Mouse (Mus musculus) small intestine, adult 2 months (tissue): ENCODE measurements around the gene Fbxl7.

Source experiments
- CTCF ChIP-seq: fragments of 200-500 bp; IDR thresholded peaks from 2 replicates; pipeline ENCODE4 v1.5.1; 2012; ENCODE audit warnings: low read depth, mild to moderate bottlenecking, control low read depth, inconsistent platforms, low read length, moderate library complexity, mixed read lengths; ENCODE audit not compliant: insufficient replicate concordance, insufficient read length; ENCODE audit errors: extremely low read depth
- POLR2A ChIP-seq: fragments of 200-500 bp; IDR thresholded peaks from 2 replicates; pipeline ENCODE4 v1.6.1; 2012; ENCODE audit warnings: low read depth, mild to moderate bottlenecking, control low read depth, inconsistent platforms, low read length, moderate library complexity

DNA sequence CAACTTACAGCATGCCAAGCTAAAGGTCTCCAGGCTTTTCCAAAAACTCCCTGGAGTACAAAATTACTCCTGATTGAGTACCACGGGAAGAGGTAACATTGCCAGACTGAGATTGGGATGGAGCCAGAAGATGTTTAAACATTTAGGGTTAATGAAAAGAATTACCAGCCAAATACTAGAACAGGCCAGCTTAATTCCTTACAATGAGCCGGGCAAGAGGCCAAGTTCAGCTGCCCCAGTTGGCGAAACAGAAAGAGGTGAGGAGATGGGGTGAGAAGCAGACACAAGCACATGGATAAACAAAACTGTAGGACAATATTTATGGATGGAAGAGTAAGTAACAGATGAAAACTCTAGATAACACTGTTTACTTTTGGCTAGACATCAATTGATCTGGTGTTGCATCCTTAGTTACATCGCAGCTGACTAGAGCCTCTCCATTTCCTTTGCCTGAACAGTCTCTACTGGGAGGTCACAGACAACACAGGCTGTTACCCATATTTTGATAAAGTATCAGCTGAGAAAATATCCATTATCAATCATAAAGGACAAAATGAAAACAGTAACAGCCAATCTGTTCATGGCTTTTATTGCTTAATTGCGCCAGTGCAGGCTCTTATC is 222.0 kb downstream of the Fbxl7 start:
- TF ChIP-seq CTCF (no peak), POLR2A (no peak)
